ENCODE assay signal across 13 mouse cellular contexts in genomic region chr17:65826257-65826656, GRCm38 (mm10). TPM values are rescaled to one million over a fixed set of nuclear protein-coding genes. Genes with fewer than 3 reads are reported as not detected.
DNase-seq lines count a peak whose midpoint lies in the region; ATAC-seq lines count a peak whose summit lies in the region.
"Had no signal": no experiment of that assay in that cellular context is flagged by ENCODE, and none has a peak within 500 bp of the region (broad histone marks: within the 10 kb centered on the region; RNA-seq: fewer than 3 reads in every experiment).

No protein-coding gene starts in this region.

- H3K4me3 ChIP-seq in neural tube, embryonic 13.5 days: no peak overlapping the region
- H3K4me3 ChIP-seq in megakaryocyte, embryonic 14.5 days (replicated peaks): peak overlapping the region; percentile 57
- H3K4me3 ChIP-seq: lung, embryonic 15.5 days; midbrain, embryonic 10.5 days had no signal

- H3K4me1 ChIP-seq in neural tube, embryonic 13.5 days (replicated peaks): peaks cover 16% of the 10 kb centered on the region
- peaks cover 36% of the 10 kb centered on the region for H3K4me1 ChIP-seq in megakaryocyte, embryonic 14.5 days
- H3K4me1 ChIP-seq: lung, embryonic 15.5 days had no signal

- no peak for ATAC-seq in neural tube, embryonic 13.5 days (ENCODE audit: low read depth)
- peak; percentile 68 for ATAC-seq in activated CD4-positive, CD25-positive, alpha-beta regulatory T cell, adult 4 months
- ATAC-seq: hindbrain, embryonic 16.5 days had no signal

- H3K27ac ChIP-seq in neural tube, embryonic 13.5 days (replicated peaks): peak overlapping the region; percentile 23; the same call in 1 of the 2 replicates
- H3K27ac ChIP-seq: lung, embryonic 15.5 days; midbrain, embryonic 10.5 days had no signal

- H3K9ac ChIP-seq in neural tube, embryonic 13.5 days: no peak overlapping the region
- H3K9ac ChIP-seq: lung, embryonic 15.5 days had no signal

- no peaks in the 10 kb centered on the region for H3K27me3 ChIP-seq in neural tube, embryonic 13.5 days
- H3K27me3 ChIP-seq in megakaryocyte, embryonic 14.5 days (replicated peaks): no peaks in the 10 kb centered on the region
- H3K27me3 ChIP-seq: lung, embryonic 15.5 days had no signal

- WGBS in neural tube, embryonic 13.5 days: 72% methylated on average over 9 of the region's 9 CpGs

- H3K36me3 ChIP-seq in neural tube, embryonic 13.5 days: peaks cover 76% of the 10 kb centered on the region
- peaks cover 89% of the 10 kb centered on the region for H3K36me3 ChIP-seq in megakaryocyte, embryonic 14.5 days (replicated peaks; ENCODE audit: low read length)

- no peak for DNase-seq in neural tube, embryonic 10.5 days (ENCODE audit: extremely low spot score, low spot score)
- peak; percentile 37 for DNase-seq in thymus, postnatal 4 days
- no peak for DNase-seq in left cerebral cortex, adult 9 months (ENCODE audit: low spot score in 2 of 2)
- no peak for DNase-seq in lung, postnatal 10 days
- DNase-seq: cerebellum, adult 9-10 months; kidney, adult 9 months had no signal

- H3K9me3 ChIP-seq in neural tube, embryonic 13.5 days: no peaks in the 10 kb centered on the region
- no peaks in the 10 kb centered on the region for H3K9me3 ChIP-seq in megakaryocyte, embryonic 14.5 days
- H3K9me3 ChIP-seq: lung, embryonic 15.5 days; midbrain, embryonic 10.5 days had no signal

- no peak overlapping the region for H3K4me2 ChIP-seq in neural tube, embryonic 13.5 days
- H3K4me2 ChIP-seq: liver, embryonic 11.5 days; lung, embryonic 15.5 days had no signal

RNA-seq across cellular contexts. Expression of gene Ppp4r1, which starts 43.9 kb away (rescaled TPM):
- 44.7 and 46.0 TPM in 2 replicates for polyA plus RNA-seq in neural tube, embryonic 13.5 days (2015; fragmentation: Nextera tagmentation; extraction: Ambion mirVana)
- polyA plus RNA-seq in activated CD4-positive, CD25-positive, alpha-beta regulatory T cell, adult 4 months (2017; shearing (Covaris generic)): 10 to 100 TPM; 20.0 to 21.8 TPM
- polyA plus RNA-seq in megakaryocyte, embryonic 14.5 days (2012; ENCODE audit: insufficient read depth, low replicate concordance): 3.2 and 5.2 TPM in 2 replicates

RNA-seq across cellular contexts. Expression of gene Rab31, which starts 53.7 kb away (rescaled TPM):
- 65.5 and 71.7 TPM in 2 replicates for polyA plus RNA-seq in neural tube, embryonic 13.5 days (2015; fragmentation: Nextera tagmentation; extraction: Ambion mirVana)
- 1 to 10 TPM; 2.6 to 3.0 TPM for polyA plus RNA-seq in activated CD4-positive, CD25-positive, alpha-beta regulatory T cell, adult 4 months (2017; shearing (Covaris generic))
- 2.8 TPM in 1 of 2 replicates, not detected in the other for polyA plus RNA-seq in megakaryocyte, embryonic 14.5 days (2012; ENCODE audit: insufficient read depth, low replicate concordance)

RNA-seq across cellular contexts. Expression of gene Ralbp1, which starts 59.3 kb away (rescaled TPM):
- 55.2 and 57.7 TPM in 2 replicates for polyA plus RNA-seq in neural tube, embryonic 13.5 days (2015; fragmentation: Nextera tagmentation; extraction: Ambion mirVana)
- polyA plus RNA-seq in activated CD4-positive, CD25-positive, alpha-beta regulatory T cell, adult 4 months (2017; shearing (Covaris generic)): 10 to 100 TPM; 39.1 to 51.8 TPM
- 83.9 and 184 TPM in 2 replicates for polyA plus RNA-seq in megakaryocyte, embryonic 14.5 days (2012; ENCODE audit: insufficient read depth, low replicate concordance)

Comparison
In these comparisons a context has a peak if more than half of its experiments do, and no peak if none do; other contexts are left out.
1. RNA of gene Rab31, which starts 53.7 kb away (polyA plus RNA-seq): 65.5 to 71.7 TPM in neural tube, embryonic 13.5 days; 2.6 to 3.0 TPM in activated CD4-positive, CD25-positive, alpha-beta regulatory T cell, adult 4 months and 2.8 TPM in megakaryocyte, embryonic 14.5 days; every median in the first group is over 10 times any median in the second.